Mouse (Mus musculus) thymus, adult 2 months (tissue): ENCODE data around the gene Egfl8. TPM values are rescaled to one million over a fixed set of nuclear protein-coding genes. Genes with fewer than 3 reads are reported as not detected.
A peak's percentile ranks its signal among the peaks of the same experiment; 100 is the strongest.

Experiments used
- DNase-seq: peaks from one replicate; pipeline ENCODE4 v3.0.0; 2021
- H3K27ac ChIP-seq: fragments of 200-500 bp; 2 replicates; pipeline ENCODE4 v1.5.1; 2012; ENCODE audit warnings: low read length, control low read depth; ENCODE audit not compliant: control insufficient read depth, insufficient read depth
- H3K27me3 ChIP-seq: fragments of 200-500 bp; 2 replicates; pipeline ENCODE4 v1.6.1; 2012; ENCODE audit warnings: mild to moderate bottlenecking, low read length, moderate library complexity, mixed read lengths; ENCODE audit not compliant: control insufficient read depth, insufficient read depth
- H3K36me3 ChIP-seq: fragments of 200-500 bp; 2 replicates; pipeline ENCODE4 v1.6.1; 2012; ENCODE audit warnings: mild to moderate bottlenecking, low read length, moderate library complexity; ENCODE audit not compliant: control insufficient read depth, insufficient read depth
- H3K4me1 ChIP-seq: fragments of 200-500 bp; replicated peaks from 2 replicates; pipeline ENCODE4 v1.6.1; 2012; ENCODE audit warnings: low read length; ENCODE audit not compliant: control insufficient read depth, insufficient read depth
- H3K4me3 ChIP-seq: fragments of 200-500 bp; 2 replicates; pipeline ENCODE4 v1.5.1; 2012; ENCODE audit warnings: mild to moderate bottlenecking, low read length, control low read depth, moderate library complexity; ENCODE audit not compliant: control insufficient read depth, insufficient read depth
- CTCF ChIP-seq: fragments of 200-500 bp; IDR thresholded peaks from 2 replicates; pipeline ENCODE4 v1.5.1; 2012; ENCODE audit warnings: mild to moderate bottlenecking, control low read depth, low read length, moderate library complexity, borderline replicate concordance; ENCODE audit not compliant: control insufficient read depth, poor library complexity, insufficient read depth; ENCODE audit errors: extremely low read depth
- POLR2A ChIP-seq: fragments of 200-500 bp; IDR thresholded peaks from 2 replicates; pipeline ENCODE4 v1.6.1; 2012; ENCODE audit warnings: mild to moderate bottlenecking, low read length, control low read depth, moderate library complexity; ENCODE audit not compliant: control insufficient read depth, poor library complexity, insufficient read depth; ENCODE audit errors: extremely low read depth
- WGBS: fragments of 180-500 bp; shearing (Covaris S2); methylation state at CpG from one replicate; pipeline ENCODE4 v1.1.7; 2018; 5-methylcytosine and 5-hydroxymethylcytosine counted together
- polyA plus RNA-seq: library from polyadenylated mRNA; depleted of rRNA; stranded (reverse); fragments of >200 nt; gene quantifications from 2 replicates; pipeline ENCODE4 v1.2.3, GENCODE M21; 2012

Gene Egfl8
- polyA plus RNA-seq, 1 experiment, result 16.0 TPM

GRCm38 (mm10) chr17:34640778-34641601 lies 25.2 kb upstream of the Egfl8 start:
- no peaks in the 10 kb centered on the region for H3K27me3 ChIP-seq
- no peaks in the 10 kb centered on the region for H3K36me3 ChIP-seq
- peaks cover 12% of the 10 kb centered on the region for H3K4me1 ChIP-seq
- 79% methylated on average over 11 of the region's 11 CpGs for WGBS
- H3K4me3 ChIP-seq, result no peak overlapping the region
- no peak for DNase-seq
- no peak overlapping the region for H3K27ac ChIP-seq
- TF ChIP-seq POLR2A (no peak), CTCF (no peak)

- Histone ChIP-seq H3K36me3 (no peaks in the 10 kb centered on the region), H3K4me1 (peaks cover 6% of the 10 kb centered on the region; the same call in 1 of the 2 replicates), H3K27ac (peak overlapping the region; percentile 55; the same call in 1 of the 2 replicates), H3K4me3 (no peak overlapping the region), H3K27me3 (no peaks in the 10 kb centered on the region)
- no peak for DNase-seq
- 79% methylated on average over 7 of the region's 7 CpGs for WGBS
- no peak for TF ChIP-seq POLR2A
- no peak for TF ChIP-seq CTCF
Observed at GRCm38 (mm10) chr17:34639461-34640255, 23.9 kb upstream of the Egfl8 start.

- H3K36me3 ChIP-seq, result no peaks in the 10 kb centered on the region
- no peak for DNase-seq
- H3K27me3 ChIP-seq, result no peaks in the 10 kb centered on the region
- WGBS, result 76% methylated on average over 3 of the region's 3 CpGs
- peak overlapping the region; percentile 15; the same call in 1 of the 2 replicates for H3K27ac ChIP-seq
- TF ChIP-seq POLR2A (no peak), CTCF (no peak)
- H3K4me3 ChIP-seq, result no peak overlapping the region
- peaks cover 12% of the 10 kb centered on the region; the same call in 1 of the 2 replicates for H3K4me1 ChIP-seq
Observed at GRCm38 (mm10) chr17:34637459-34637858, 21.7 kb upstream of the Egfl8 start.

GRCm38 (mm10) chr17:34635671-34636070 lies 19.9 kb upstream of the Egfl8 start:
- 93% methylated on average over 2 of the region's 2 CpGs for WGBS
- Histone ChIP-seq H3K4me1 (peaks cover 20% of the 10 kb centered on the region), H3K4me3 (no peak overlapping the region), H3K36me3 (no peaks in the 10 kb centered on the region), H3K27me3 (no peaks in the 10 kb centered on the region), H3K27ac (no peak overlapping the region)
- no peak for TF ChIP-seq POLR2A
- no peak for DNase-seq

GRCm38 (mm10) chr17:34632261-34632691 lies 16.5 kb upstream of the Egfl8 start:
- DNase-seq, result peak; percentile 88

GRCm38 (mm10) chr17:34631647-34632046 lies 15.9 kb upstream of the Egfl8 start:
- peaks cover 33% of the 10 kb centered on the region for H3K4me1 ChIP-seq
- 25% methylated on average over 12 of the region's 12 CpGs for WGBS
- DNase-seq, result no peak
- TF ChIP-seq CTCF (no peak), POLR2A (no peak)
- H3K27me3 ChIP-seq, result no peaks in the 10 kb centered on the region
- H3K36me3 ChIP-seq, result no peaks in the 10 kb centered on the region
- peak overlapping the region; percentile 95 for H3K27ac ChIP-seq
- peak overlapping the region; percentile 97 for H3K4me3 ChIP-seq

More at GRCm38 (mm10) chr17:34632261-34632691, 16.5 kb upstream of the Egfl8 start:
- H3K27me3 ChIP-seq, result no peaks in the 10 kb centered on the region
- 1% methylated on average over 26 of the region's 26 CpGs for WGBS
- H3K36me3 ChIP-seq, result no peaks in the 10 kb centered on the region
- peak; percentile 63 for TF ChIP-seq POLR2A
- no peak for TF ChIP-seq CTCF
- H3K4me3 ChIP-seq, result peak overlapping the region; percentile 97
- peak overlapping the region; percentile 5; the same call in 1 of the 2 replicates for H3K27ac ChIP-seq
- H3K4me1 ChIP-seq, result peaks cover 30% of the 10 kb centered on the region
